Mouse (Mus musculus): ENCODE measurements around the gene Igfbp3. TPM values are rescaled to one million over a fixed set of nuclear protein-coding genes. Genes with fewer than 3 reads are reported as not detected.

The Igfbp3 gene
- polyA plus RNA-seq, 1 experiment from 2014 or later = 70.4 TPM

DNA sequence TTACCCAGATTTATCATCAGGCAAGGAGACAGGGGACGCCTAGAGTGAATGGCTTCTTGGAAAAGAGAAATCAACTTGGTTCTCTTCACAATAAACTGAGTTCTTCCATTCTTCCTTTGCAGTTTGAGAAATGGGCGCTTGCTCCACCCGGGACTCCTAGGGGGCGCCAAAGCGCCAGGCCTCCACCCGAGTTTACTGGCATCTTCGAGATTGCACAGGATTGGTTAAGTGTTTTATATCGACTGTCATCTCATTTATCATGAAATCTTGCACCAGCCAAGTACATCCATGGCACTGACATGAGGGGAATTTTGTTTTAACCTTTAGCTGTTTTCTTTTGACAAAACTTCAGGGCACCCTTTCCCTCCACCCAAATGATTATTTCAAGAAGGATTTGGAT, 2.0 kb upstream of the Igfbp3 start:
- peaks cover 27% of the 10 kb centered on the region for H3K27me3 ChIP-seq (ENCODE audit: control insufficient read depth, insufficient read depth, low read length)
- H3K36me3 ChIP-seq (ENCODE audit: control insufficient read depth, insufficient read depth, low read length) = no peaks in the 10 kb centered on the region
- ATAC-seq (ENCODE audit: low FRiP score, low TSS enrichment) = no peak
- H3K9ac ChIP-seq (ENCODE audit: low read depth, low read length) = no peak overlapping the region
- peaks cover 12% of the 10 kb centered on the region; the same call in 1 of the 2 replicates for H3K4me1 ChIP-seq (ENCODE audit: control insufficient read depth, insufficient read depth, low read length)
- H3K27ac ChIP-seq (ENCODE audit: low read depth, low read length) = no peak overlapping the region
- WGBS = 12% methylated on average over 8 of the region's 8 CpGs
- no peak overlapping the region for H3K4me2 ChIP-seq (replicated peaks; ENCODE audit: low read depth, low read length)
- H3K9me3 ChIP-seq (ENCODE audit: control insufficient read depth, low read length) = no peaks in the 10 kb centered on the region
- no peak overlapping the region for H3K4me3 ChIP-seq (ENCODE audit: low read length)

DNA sequence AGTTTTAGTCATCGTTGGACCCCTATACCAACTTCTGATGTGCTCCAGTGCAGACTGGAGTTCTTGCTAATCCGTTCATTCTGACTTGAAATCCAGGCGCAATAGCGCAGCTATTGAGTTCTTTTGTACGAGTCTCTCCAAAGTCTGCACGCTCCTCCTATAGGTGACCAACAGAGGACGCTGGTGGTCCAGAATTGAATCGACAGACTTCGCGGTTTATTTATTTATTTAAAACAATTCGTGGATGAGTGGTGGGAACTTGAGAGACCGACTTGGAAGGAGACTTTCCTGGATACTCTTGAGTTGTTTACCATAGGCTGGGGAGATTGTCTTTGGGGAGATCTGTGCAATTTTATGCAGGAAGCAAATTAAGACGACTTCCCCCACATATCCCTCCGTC, 1.0 kb upstream of the Igfbp3 start:
- Histone ChIP-seq H3K36me3 (ENCODE audit: control insufficient read depth, insufficient read depth, low read length) (0 out of 2 replicates have a peak, but pooled peaks cover under 1% of the 10 kb centered on the region), H3K4me1 (ENCODE audit: control insufficient read depth, insufficient read depth, low read length) (peaks cover 12% of the 10 kb centered on the region; the same call in 1 of the 2 replicates), H3K27me3 (ENCODE audit: control insufficient read depth, insufficient read depth, low read length) (peaks cover 27% of the 10 kb centered on the region), H3K9ac (ENCODE audit: low read depth, low read length) (no peak overlapping the region), H3K27ac (ENCODE audit: low read depth, low read length) (no peak overlapping the region), H3K4me2 (replicated peaks; ENCODE audit: low read depth, low read length) (peak overlapping the region; percentile 97), H3K4me3 (ENCODE audit: low read length) (no peak overlapping the region), H3K9me3 (ENCODE audit: control insufficient read depth, low read length) (no peaks in the 10 kb centered on the region)
- ATAC-seq (ENCODE audit: low FRiP score, low TSS enrichment) = no peak
- WGBS = 8% methylated on average over 14 of the region's 14 CpGs

DNA sequence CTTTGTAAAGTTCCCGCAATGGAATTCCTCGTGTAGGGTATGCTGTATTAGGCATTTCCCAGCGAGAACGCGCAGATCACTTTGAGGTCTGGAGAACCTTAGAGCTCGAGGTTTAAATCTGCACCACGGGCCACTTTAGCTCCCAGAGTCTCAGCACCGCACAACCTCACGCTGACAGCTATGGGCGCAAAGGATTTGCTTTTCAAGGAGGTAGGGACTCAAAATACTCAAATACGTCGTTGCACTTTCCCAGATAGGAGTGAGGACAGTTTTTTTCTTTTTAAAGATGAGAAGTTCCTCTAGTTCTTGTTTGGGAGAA, 578 bp upstream of the Igfbp3 start:
- H3K4me3 ChIP-seq (ENCODE audit: low read length) = peak overlapping the region; percentile 66
- no peak for ATAC-seq (ENCODE audit: low FRiP score, low TSS enrichment)
- no peaks in the 10 kb centered on the region for H3K9me3 ChIP-seq (ENCODE audit: control insufficient read depth, low read length)
- no peak overlapping the region for H3K27ac ChIP-seq (ENCODE audit: low read depth, low read length)
- no peak overlapping the region for H3K9ac ChIP-seq (ENCODE audit: low read depth, low read length)
- peak overlapping the region; percentile 97 for H3K4me2 ChIP-seq (replicated peaks; ENCODE audit: low read depth, low read length)
- peaks cover 4% of the 10 kb centered on the region; the same call in 1 of the 2 replicates for H3K36me3 ChIP-seq (ENCODE audit: control insufficient read depth, insufficient read depth, low read length)
- H3K27me3 ChIP-seq (ENCODE audit: control insufficient read depth, insufficient read depth, low read length) = peaks cover 27% of the 10 kb centered on the region
- WGBS = 2% methylated on average over 12 of the region's 12 CpGs
- H3K4me1 ChIP-seq (ENCODE audit: control insufficient read depth, insufficient read depth, low read length) = peaks cover 12% of the 10 kb centered on the region; the same call in 1 of the 2 replicates

DNA sequence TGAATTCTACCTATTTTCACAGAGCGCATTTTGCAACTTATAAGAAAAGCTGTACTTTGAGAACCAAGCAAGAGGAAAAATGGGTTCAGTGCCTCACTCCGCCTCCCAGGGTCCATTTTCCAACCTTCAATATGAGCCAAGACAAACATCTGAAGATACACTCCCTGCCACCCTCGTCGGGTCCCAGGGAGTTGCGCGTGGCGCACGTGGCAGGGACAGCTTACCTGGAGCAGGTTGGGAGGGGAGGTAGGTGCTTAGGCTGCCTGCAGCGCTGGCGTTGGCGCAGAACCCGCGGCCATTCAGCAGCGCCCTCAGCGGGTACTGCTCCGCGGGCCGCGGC, 592 bp downstream of the Igfbp3 start:
- Histone ChIP-seq H3K4me1 (ENCODE audit: control insufficient read depth, insufficient read depth, low read length) (peaks cover 12% of the 10 kb centered on the region; the same call in 1 of the 2 replicates), H3K4me2 (replicated peaks; ENCODE audit: low read depth, low read length) (peak overlapping the region; percentile 97), H3K9ac (ENCODE audit: low read depth, low read length) (peak overlapping the region; percentile 64), H3K4me3 (ENCODE audit: low read length) (peak overlapping the region; percentile 66), H3K9me3 (ENCODE audit: control insufficient read depth, low read length) (no peaks in the 10 kb centered on the region), H3K27ac (ENCODE audit: low read depth, low read length) (no peak overlapping the region), H3K36me3 (ENCODE audit: control insufficient read depth, insufficient read depth, low read length) (peaks cover 7% of the 10 kb centered on the region; the same call in 1 of the 2 replicates), H3K27me3 (ENCODE audit: control insufficient read depth, insufficient read depth, low read length) (peaks cover 27% of the 10 kb centered on the region)
- 2% methylated on average over 16 of the region's 19 CpGs for WGBS
- ATAC-seq (ENCODE audit: low FRiP score, low TSS enrichment) = no peak

DNA sequence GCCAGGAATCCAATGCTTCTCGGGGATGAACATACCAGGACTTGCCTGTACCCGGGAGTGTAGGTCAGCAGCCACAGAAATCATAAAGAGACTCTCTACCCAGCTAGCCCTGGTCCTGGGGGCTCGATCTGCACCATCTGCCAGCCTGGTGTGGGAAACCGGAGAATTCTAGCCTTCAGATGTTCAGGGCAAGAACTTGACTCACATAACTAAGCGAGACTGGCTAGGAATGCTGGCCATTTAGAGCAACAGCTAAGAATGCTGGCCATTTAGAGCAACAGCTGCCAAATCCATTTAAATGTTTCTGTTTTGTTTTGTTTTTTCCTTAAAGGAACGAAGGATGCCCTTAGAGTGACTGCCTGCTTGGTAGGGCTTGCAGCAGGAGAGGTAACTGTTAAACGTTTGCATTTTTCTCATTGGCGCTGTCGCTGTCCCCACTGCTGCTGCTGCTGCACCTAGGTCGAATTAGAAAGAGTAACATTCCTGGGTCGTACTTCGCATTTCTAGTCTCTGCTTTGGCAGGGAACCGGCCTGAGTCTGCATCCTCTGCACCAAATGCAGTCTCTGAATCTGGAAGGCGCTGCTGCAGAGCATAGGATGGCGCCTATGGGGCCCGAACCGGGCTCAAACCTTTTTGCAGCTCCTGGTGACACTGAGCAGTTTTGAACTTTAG, 1.5 kb downstream of the Igfbp3 start:
- Histone ChIP-seq H3K9ac (ENCODE audit: low read depth, low read length) (0 out of 2 replicates have a peak overlapping the region, but pooled peaks have one; percentile 28), H3K27me3 (ENCODE audit: control insufficient read depth, insufficient read depth, low read length) (peaks cover 27% of the 10 kb centered on the region), H3K27ac (ENCODE audit: low read depth, low read length) (no peak overlapping the region)

DNA sequence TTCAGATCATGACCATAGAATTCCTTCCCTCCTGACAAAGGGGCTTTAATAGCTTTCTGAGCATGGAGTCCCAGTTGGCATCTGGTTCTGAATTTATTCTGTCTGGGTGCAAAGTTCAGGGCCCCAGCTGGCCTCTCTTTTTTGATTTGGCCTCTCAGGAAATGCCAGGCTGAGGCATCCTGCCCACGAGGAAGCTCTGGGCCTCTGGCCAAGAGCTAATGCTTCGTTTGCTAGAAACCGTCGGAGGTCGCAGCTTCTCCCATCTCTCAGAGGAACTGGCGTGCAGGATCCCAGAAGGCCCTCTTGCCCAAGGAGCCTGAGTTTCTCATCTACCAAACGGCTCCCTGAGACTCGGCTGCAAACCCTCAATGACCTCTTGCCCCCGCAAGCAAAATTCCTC, 2.5 kb downstream of the Igfbp3 start:
- H3K36me3 ChIP-seq (ENCODE audit: control insufficient read depth, insufficient read depth, low read length) = peaks cover 10% of the 10 kb centered on the region; the same call in 1 of the 2 replicates
- peak overlapping the region; percentile 31 for H3K4me2 ChIP-seq (replicated peaks; ENCODE audit: low read depth, low read length)
- H3K27me3 ChIP-seq (ENCODE audit: control insufficient read depth, insufficient read depth, low read length) = peaks cover 27% of the 10 kb centered on the region
- peaks cover 8% of the 10 kb centered on the region; the same call in 1 of the 2 replicates for H3K4me1 ChIP-seq (ENCODE audit: control insufficient read depth, insufficient read depth, low read length)
- H3K4me3 ChIP-seq (ENCODE audit: low read length) = peak overlapping the region; percentile 15; the same call in 1 of the 2 replicates
- ATAC-seq (ENCODE audit: low FRiP score, low TSS enrichment) = no peak
- H3K9ac ChIP-seq (ENCODE audit: low read depth, low read length) = 0 out of 2 replicates have a peak overlapping the region, but pooled peaks have one; percentile 23
- no peak overlapping the region for H3K27ac ChIP-seq (ENCODE audit: low read depth, low read length)
- no peaks in the 10 kb centered on the region for H3K9me3 ChIP-seq (ENCODE audit: control insufficient read depth, low read length)
- 22% methylated on average over 9 of the region's 9 CpGs for WGBS

More for the DNA sequence above, 1.5 kb downstream of the Igfbp3 start:
- Histone ChIP-seq H3K4me3 (ENCODE audit: low read length) (peak overlapping the region; percentile 66), H3K4me1 (ENCODE audit: control insufficient read depth, insufficient read depth, low read length) (peaks cover 12% of the 10 kb centered on the region; the same call in 1 of the 2 replicates), H3K36me3 (ENCODE audit: control insufficient read depth, insufficient read depth, low read length) (peaks cover 8% of the 10 kb centered on the region; the same call in 1 of the 2 replicates), H3K9me3 (ENCODE audit: control insufficient read depth, low read length) (no peaks in the 10 kb centered on the region), H3K4me2 (replicated peaks; ENCODE audit: low read depth, low read length) (peak overlapping the region; percentile 97)
- ATAC-seq (ENCODE audit: low FRiP score, low TSS enrichment) = no peak
- WGBS = 16% methylated on average over 17 of the region's 17 CpGs

DNA sequence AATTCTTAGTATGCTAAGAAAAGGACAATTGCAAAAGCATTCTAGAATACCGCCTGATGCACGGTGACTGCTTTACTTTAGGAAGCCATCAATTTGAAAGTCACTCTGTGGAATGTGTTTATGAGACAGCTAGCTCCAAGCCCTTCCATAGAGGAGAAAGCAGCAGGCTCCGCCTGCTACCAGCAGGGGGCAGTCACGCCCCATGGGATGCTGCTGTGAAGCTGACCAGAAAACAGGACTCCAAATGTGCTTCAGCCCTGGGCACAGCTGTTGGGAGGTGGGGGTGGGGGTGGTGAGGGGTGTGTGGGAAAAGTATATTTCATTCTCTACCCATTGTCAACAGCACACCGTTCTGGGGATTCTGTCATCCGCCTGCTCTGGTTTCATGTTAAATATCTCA, 3.4 kb downstream of the Igfbp3 start:
- Histone ChIP-seq H3K27me3 (ENCODE audit: control insufficient read depth, insufficient read depth, low read length) (peaks cover 27% of the 10 kb centered on the region), H3K4me3 (ENCODE audit: low read length) (no peak overlapping the region), H3K4me2 (replicated peaks; ENCODE audit: low read depth, low read length) (0 out of 2 replicates have a peak overlapping the region, but pooled peaks have one; percentile 31), H3K9me3 (ENCODE audit: control insufficient read depth, low read length) (no peaks in the 10 kb centered on the region), H3K27ac (ENCODE audit: low read depth, low read length) (no peak overlapping the region), H3K36me3 (ENCODE audit: control insufficient read depth, insufficient read depth, low read length) (peaks cover 10% of the 10 kb centered on the region; the same call in 1 of the 2 replicates), H3K9ac (ENCODE audit: low read depth, low read length) (no peak overlapping the region), H3K4me1 (ENCODE audit: control insufficient read depth, insufficient read depth, low read length) (peaks cover 8% of the 10 kb centered on the region; the same call in 1 of the 2 replicates)
- 18% methylated on average over 6 of the region's 6 CpGs for WGBS
- ATAC-seq (ENCODE audit: low FRiP score, low TSS enrichment) = no peak

DNA sequence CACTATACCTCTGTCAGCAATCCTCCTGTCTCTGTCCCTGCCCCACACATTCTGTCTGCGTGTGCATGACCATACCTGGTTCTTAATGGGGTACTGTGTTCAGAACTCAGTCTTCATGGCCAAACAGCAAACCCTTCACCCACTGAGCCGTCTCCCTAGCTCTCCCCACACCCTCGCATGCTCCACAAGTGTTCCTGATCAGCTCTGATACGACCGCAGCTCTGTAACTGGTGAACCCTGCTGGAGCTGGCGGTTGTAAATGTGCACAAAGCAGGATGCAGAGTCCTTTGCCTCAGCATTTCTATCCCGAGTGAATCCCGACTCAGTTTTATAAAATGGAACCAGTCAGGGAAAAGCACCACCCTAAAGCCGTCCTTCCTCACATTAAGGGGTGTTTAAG, 9.9 kb downstream of the Igfbp3 start:
- Histone ChIP-seq H3K9ac (ENCODE audit: low read depth, low read length) (no peak overlapping the region), H3K4me3 (ENCODE audit: low read length) (no peak overlapping the region), H3K9me3 (ENCODE audit: control insufficient read depth, low read length) (no peaks in the 10 kb centered on the region), H3K4me1 (ENCODE audit: control insufficient read depth, insufficient read depth, low read length) (no peaks in the 10 kb centered on the region), H3K27me3 (ENCODE audit: control insufficient read depth, insufficient read depth, low read length) (no peaks in the 10 kb centered on the region), H3K27ac (ENCODE audit: low read depth, low read length) (no peak overlapping the region), H3K4me2 (replicated peaks; ENCODE audit: low read depth, low read length) (no peak overlapping the region), H3K36me3 (ENCODE audit: control insufficient read depth, insufficient read depth, low read length) (peaks cover 2% of the 10 kb centered on the region; the same call in 1 of the 2 replicates)
- ATAC-seq (ENCODE audit: low FRiP score, low TSS enrichment) = no peak
- 84% methylated on average over 9 of the region's 9 CpGs for whole genome bisulfite sequencing

DNA sequence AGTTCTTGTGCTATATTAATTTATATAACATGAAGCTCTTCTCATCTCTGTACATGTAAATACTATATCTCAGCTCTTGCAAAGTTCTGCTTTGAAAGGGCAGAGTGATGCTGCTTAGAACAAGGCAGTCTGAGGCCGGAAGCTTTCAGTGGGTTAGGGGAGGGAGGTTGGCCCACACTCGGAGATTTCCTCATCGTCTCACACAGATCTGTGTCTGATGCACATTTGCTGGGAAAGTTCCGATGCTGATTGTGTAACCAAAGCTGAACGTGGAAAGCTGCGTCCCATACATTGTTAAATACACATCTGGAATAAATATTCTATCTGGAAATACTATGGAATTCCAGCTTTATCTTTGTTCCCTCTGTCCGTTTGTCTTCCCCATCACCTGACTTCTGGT, 11.5 kb downstream of the Igfbp3 start:
- H3K9ac ChIP-seq (ENCODE audit: low read depth, low read length) = no peak overlapping the region
- H3K36me3 ChIP-seq (ENCODE audit: control insufficient read depth, insufficient read depth, low read length) = peaks cover 1% of the 10 kb centered on the region; the same call in 1 of the 2 replicates
- H3K4me3 ChIP-seq (ENCODE audit: low read length) = no peak overlapping the region
- H3K9me3 ChIP-seq (ENCODE audit: control insufficient read depth, low read length) = no peaks in the 10 kb centered on the region
- no peak overlapping the region for H3K27ac ChIP-seq (ENCODE audit: low read depth, low read length)
- peaks cover 5% of the 10 kb centered on the region; the same call in 1 of the 2 replicates for H3K4me1 ChIP-seq (ENCODE audit: control insufficient read depth, insufficient read depth, low read length)
- ATAC-seq (ENCODE audit: low FRiP score, low TSS enrichment) = no peak
- H3K4me2 ChIP-seq (replicated peaks; ENCODE audit: low read depth, low read length) = no peak overlapping the region
- no peaks in the 10 kb centered on the region for H3K27me3 ChIP-seq (ENCODE audit: control insufficient read depth, insufficient read depth, low read length)
- 83% methylated on average over 7 of the region's 7 CpGs for WGBS
